Mouse (Mus musculus): Measurements from ENCODE around the gene Tha1. TPM values are rescaled to one million over a fixed set of nuclear protein-coding genes. Genes with fewer than 3 reads are reported as not detected.

The Tha1 gene
- polyA plus RNA-seq, 1 experiment, result 16.2 TPM

DNA sequence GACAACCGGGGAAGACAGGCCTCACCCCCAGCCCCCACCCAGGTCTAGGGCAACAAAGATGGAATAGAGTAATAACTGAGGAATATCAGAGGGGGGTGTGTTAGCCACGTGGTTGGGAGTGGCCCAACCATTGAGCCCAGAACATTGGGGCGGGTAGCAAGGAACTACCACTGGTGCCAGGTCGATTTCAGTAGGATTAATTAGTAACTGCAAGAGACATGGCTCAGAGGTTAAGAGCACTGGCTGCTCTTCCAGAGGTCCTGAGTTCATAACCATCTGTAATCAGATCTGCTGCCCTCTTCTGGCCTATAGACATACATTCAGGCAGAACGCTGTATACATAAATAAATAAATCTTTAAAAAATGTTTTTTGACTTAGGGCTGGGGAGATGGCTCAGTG is 26.6 kb downstream of the Tha1 start:
- peak overlapping the region; percentile 11; the same call in 1 of the 2 replicates for H3K27ac ChIP-seq (ENCODE audit: insufficient read depth, low read length)
- WGBS, result 61% methylated on average over 5 of the region's 5 CpGs
- TF ChIP-seq CTCF (IDR thresholded peaks at IDR 0.05; ENCODE audit: extremely low read depth, insufficient read depth, insufficient read length, insufficient replicate concordance) (no peak), POLR2A (IDR thresholded peaks at IDR 0.05; ENCODE audit: low read depth, low read length) (no peak)
- no peak overlapping the region for H3K4me3 ChIP-seq (ENCODE audit: extremely low read depth, insufficient read depth, insufficient read length)
- no peaks in the 10 kb centered on the region for H3K36me3 ChIP-seq (ENCODE audit: control insufficient read depth, insufficient read depth, low read length)
- DNase-seq (ENCODE audit: low read depth in 1 of 2, low spot score in 2 of 2), result no peak
- H3K4me1 ChIP-seq (ENCODE audit: control insufficient read depth, insufficient read depth, insufficient read length), result peaks cover 8% of the 10 kb centered on the region; the same call in 1 of the 2 replicates
- H3K27me3 ChIP-seq (ENCODE audit: control insufficient read depth, insufficient read depth, low read length), result no peaks in the 10 kb centered on the region

DNA sequence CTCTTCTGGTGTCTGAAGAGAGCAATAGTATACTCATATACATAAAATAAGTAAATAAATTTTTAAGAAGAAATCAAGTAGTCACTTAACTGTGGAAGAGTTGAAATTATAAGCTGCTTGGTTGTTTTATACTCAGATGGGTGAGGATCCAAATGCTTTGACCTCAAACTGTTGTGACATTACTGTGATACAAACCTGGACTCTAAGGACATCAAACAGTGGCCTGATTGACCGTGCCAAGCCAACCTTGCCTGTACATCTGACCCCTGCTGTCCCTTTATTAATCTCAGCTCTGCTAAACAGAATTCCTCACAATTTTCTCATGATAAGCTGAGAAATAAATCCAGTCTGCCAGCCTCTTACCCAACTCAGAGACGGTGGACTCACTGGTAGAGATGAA is 27.6 kb downstream of the Tha1 start:
- no peak for DNase-seq (ENCODE audit: low read depth in 1 of 2, low spot score in 2 of 2)

DNA sequence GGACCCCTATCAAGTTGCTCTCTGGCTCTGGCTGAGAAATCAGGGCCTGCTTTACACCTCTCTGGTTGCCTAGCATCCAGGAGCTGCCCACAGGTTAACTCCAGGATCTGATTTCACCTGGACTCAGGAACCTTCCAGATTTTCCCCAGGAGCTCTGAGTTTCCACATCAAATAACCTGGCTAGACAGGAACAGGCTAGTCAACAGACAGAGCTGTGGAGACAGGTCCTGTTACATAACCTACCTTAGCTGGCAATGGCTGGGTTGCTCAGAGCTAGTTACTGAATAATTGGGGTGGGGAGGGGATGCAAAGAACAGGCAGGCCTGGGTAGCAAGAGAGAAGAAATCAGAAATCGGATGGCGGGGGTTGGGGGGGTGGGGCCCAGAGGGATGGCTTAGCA is 28.3 kb downstream of the Tha1 start:
- WGBS, result 90% methylated on average over 2 of the region's 2 CpGs
- no peaks in the 10 kb centered on the region for H3K36me3 ChIP-seq (ENCODE audit: control insufficient read depth, insufficient read depth, low read length)
- no peaks in the 10 kb centered on the region for H3K27me3 ChIP-seq (ENCODE audit: control insufficient read depth, insufficient read depth, low read length)
- no peak overlapping the region for H3K4me3 ChIP-seq (ENCODE audit: extremely low read depth, insufficient read depth, insufficient read length)
- TF ChIP-seq CTCF (IDR thresholded peaks at IDR 0.05; ENCODE audit: extremely low read depth, insufficient read depth, insufficient read length, insufficient replicate concordance) (no peak), POLR2A (IDR thresholded peaks at IDR 0.05; ENCODE audit: low read depth, low read length) (no peak)
- peaks cover 8% of the 10 kb centered on the region; the same call in 1 of the 2 replicates for H3K4me1 ChIP-seq (ENCODE audit: control insufficient read depth, insufficient read depth, insufficient read length)
- DNase-seq (ENCODE audit: low read depth in 1 of 2, low spot score in 2 of 2), result no peak
- no peak overlapping the region for H3K27ac ChIP-seq (ENCODE audit: insufficient read depth, low read length)

More for the DNA sequence above, 27.6 kb downstream of the Tha1 start:
- H3K4me1 ChIP-seq (ENCODE audit: control insufficient read depth, insufficient read depth, insufficient read length), result peaks cover 8% of the 10 kb centered on the region; the same call in 1 of the 2 replicates
- 97% methylated on average over 2 of the region's 2 CpGs for WGBS
- H3K27me3 ChIP-seq (ENCODE audit: control insufficient read depth, insufficient read depth, low read length), result no peaks in the 10 kb centered on the region
- H3K36me3 ChIP-seq (ENCODE audit: control insufficient read depth, insufficient read depth, low read length), result no peaks in the 10 kb centered on the region
- no peak overlapping the region for H3K27ac ChIP-seq (ENCODE audit: insufficient read depth, low read length)
- TF ChIP-seq POLR2A (IDR thresholded peaks at IDR 0.05; ENCODE audit: low read depth, low read length) (no peak), CTCF (IDR thresholded peaks at IDR 0.05; ENCODE audit: extremely low read depth, insufficient read depth, insufficient read length, insufficient replicate concordance) (no peak)
- H3K4me3 ChIP-seq (ENCODE audit: extremely low read depth, insufficient read depth, insufficient read length), result no peak overlapping the region

DNA sequence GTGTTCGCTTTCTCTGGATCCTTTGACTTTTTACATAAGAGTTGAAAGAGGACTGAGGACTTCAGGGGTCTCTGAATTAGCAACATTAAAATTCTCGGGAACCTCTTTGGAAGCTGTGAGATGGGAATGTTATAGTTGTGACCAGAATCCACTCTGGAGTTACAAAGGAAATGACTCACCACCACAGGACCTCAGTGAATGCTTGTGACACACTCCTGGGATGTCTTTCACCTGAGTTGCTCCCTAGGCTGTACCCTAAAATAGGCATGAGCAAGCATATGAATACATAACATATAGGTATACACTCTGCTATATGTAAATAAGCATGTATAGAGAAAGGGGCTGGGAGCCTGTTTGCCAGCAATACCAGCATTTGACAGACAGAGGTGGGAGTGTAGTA is 29.8 kb downstream of the Tha1 start:
- TF ChIP-seq POLR2A (IDR thresholded peaks at IDR 0.05; ENCODE audit: low read depth, low read length), result no peak
- Histone ChIP-seq H3K27ac (ENCODE audit: insufficient read depth, low read length) (no peak overlapping the region), H3K4me3 (ENCODE audit: extremely low read depth, insufficient read depth, insufficient read length) (no peak overlapping the region), H3K36me3 (ENCODE audit: control insufficient read depth, insufficient read depth, low read length) (0 out of 2 replicates have a peak, but pooled peaks cover 2% of the 10 kb centered on the region), H3K4me1 (ENCODE audit: control insufficient read depth, insufficient read depth, insufficient read length) (peaks cover 8% of the 10 kb centered on the region; the same call in 1 of the 2 replicates), H3K27me3 (ENCODE audit: control insufficient read depth, insufficient read depth, low read length) (no peaks in the 10 kb centered on the region)
- no peak for DNase-seq (ENCODE audit: low read depth in 1 of 2, low spot score in 2 of 2)
- 88% methylated on average over 2 of the region's 2 CpGs for WGBS

DNA sequence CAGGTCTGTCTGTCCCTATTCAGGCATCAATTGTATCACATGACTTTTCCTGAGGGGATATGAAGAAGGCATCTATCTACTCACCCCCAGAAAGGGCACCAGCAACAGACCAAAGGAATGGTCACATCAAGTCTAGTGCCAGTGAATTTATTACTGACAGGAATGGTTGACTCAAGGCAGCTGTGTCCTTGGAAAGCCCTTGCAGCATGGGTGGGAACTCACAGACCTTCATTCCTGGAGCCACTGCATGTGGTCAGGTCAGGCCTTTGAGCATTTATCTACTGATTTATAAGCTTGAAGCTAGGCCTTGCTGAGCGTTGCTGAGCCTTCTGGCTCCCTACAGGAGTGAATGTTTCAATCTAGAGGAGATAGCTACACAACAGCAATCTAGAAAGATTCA is 32.4 kb downstream of the Tha1 start:
- Histone ChIP-seq H3K27me3 (ENCODE audit: control insufficient read depth, insufficient read depth, low read length) (no peaks in the 10 kb centered on the region), H3K27ac (ENCODE audit: insufficient read depth, low read length) (no peak overlapping the region), H3K36me3 (ENCODE audit: control insufficient read depth, insufficient read depth, low read length) (0 out of 2 replicates have a peak, but pooled peaks cover 2% of the 10 kb centered on the region), H3K4me3 (ENCODE audit: extremely low read depth, insufficient read depth, insufficient read length) (no peak overlapping the region), H3K4me1 (ENCODE audit: control insufficient read depth, insufficient read depth, insufficient read length) (no peaks in the 10 kb centered on the region)
- no peak for DNase-seq (ENCODE audit: low read depth in 1 of 2, low spot score in 2 of 2)
- TF ChIP-seq POLR2A (IDR thresholded peaks at IDR 0.05; ENCODE audit: low read depth, low read length) (no peak), CTCF (IDR thresholded peaks at IDR 0.05; ENCODE audit: extremely low read depth, insufficient read depth, insufficient read length, insufficient replicate concordance) (no peak)
- WGBS, result 69% methylated on average over 1 of the region's 1 CpGs

DNA sequence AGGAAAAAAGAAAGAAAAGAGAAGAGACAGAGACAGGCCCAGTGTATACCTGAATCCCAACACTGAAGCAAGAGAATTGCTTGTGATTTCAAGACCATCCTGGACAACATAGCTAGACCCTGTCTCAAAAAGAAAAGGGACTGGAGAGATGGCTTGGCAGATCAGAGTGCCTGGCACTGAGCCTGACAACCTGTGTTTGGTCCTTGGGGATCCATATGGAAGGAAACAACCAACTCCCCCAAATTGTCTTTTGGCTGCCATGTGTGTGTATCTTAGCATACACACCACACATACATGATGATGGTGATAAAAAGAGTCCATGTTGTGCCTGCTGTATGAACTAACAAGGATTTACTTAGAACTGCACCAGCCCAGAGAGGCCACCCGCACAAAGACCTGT is 34.3 kb downstream of the Tha1 start:
- WGBS, result 75% methylated on average over 1 of the region's 1 CpGs
- Histone ChIP-seq H3K27me3 (ENCODE audit: control insufficient read depth, insufficient read depth, low read length) (no peaks in the 10 kb centered on the region), H3K4me3 (ENCODE audit: extremely low read depth, insufficient read depth, insufficient read length) (no peak overlapping the region), H3K36me3 (ENCODE audit: control insufficient read depth, insufficient read depth, low read length) (peaks cover 2% of the 10 kb centered on the region; the same call in 1 of the 2 replicates), H3K27ac (ENCODE audit: insufficient read depth, low read length) (no peak overlapping the region), H3K4me1 (ENCODE audit: control insufficient read depth, insufficient read depth, insufficient read length) (no peaks in the 10 kb centered on the region)
- DNase-seq (ENCODE audit: low read depth in 1 of 2, low spot score in 2 of 2), result no peak
- no peak for TF ChIP-seq POLR2A (IDR thresholded peaks at IDR 0.05; ENCODE audit: low read depth, low read length)
- no peak for TF ChIP-seq CTCF (IDR thresholded peaks at IDR 0.05; ENCODE audit: extremely low read depth, insufficient read depth, insufficient read length, insufficient replicate concordance)

DNA sequence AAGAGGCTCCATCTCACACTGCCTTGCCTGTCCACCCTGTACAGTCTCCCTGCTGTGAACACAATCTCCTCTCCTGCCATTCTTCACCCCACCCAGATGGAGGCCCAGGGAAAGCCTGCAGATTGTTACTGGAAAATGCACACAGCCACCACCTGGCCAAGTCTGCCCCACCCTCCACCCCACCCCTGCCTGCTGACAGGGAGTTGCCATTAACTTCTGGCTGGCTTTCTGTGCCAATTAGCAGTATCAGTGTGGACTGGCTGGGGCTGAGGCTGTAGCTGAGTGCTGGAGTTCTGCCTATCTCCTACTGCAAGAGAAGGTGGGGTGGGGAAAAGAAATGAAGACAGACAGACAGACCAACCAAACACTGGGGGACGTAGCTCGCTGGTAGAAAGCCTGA is 34.7 kb downstream of the Tha1 start:
- Histone ChIP-seq H3K4me1 (ENCODE audit: control insufficient read depth, insufficient read depth, insufficient read length) (no peaks in the 10 kb centered on the region), H3K36me3 (ENCODE audit: control insufficient read depth, insufficient read depth, low read length) (peaks cover 2% of the 10 kb centered on the region; the same call in 1 of the 2 replicates), H3K27me3 (ENCODE audit: control insufficient read depth, insufficient read depth, low read length) (no peaks in the 10 kb centered on the region), H3K27ac (ENCODE audit: insufficient read depth, low read length) (peak overlapping the region; percentile 12; the same call in 1 of the 2 replicates), H3K4me3 (ENCODE audit: extremely low read depth, insufficient read depth, insufficient read length) (no peak overlapping the region)
- WGBS, result 81% methylated on average over 2 of the region's 2 CpGs
- DNase-seq (ENCODE audit: low read depth in 1 of 2, low spot score in 2 of 2), result no peak
- no peak for TF ChIP-seq POLR2A (IDR thresholded peaks at IDR 0.05; ENCODE audit: low read depth, low read length)
